Mouse (Mus musculus): Measurements from ENCODE around the gene Kank3. TPM values are rescaled to one million over a fixed set of nuclear protein-coding genes. Genes with fewer than 3 reads are reported as not detected.
"Not testable (repeated sequence)": the region's sequence is repeated elsewhere in the genome, so short reads cannot be mapped to it uniquely, and the experiment has no call there.

Kank3 gene
- total RNA-seq, 1 experiment from 2014 or later = 10.3 TPM

DNA sequence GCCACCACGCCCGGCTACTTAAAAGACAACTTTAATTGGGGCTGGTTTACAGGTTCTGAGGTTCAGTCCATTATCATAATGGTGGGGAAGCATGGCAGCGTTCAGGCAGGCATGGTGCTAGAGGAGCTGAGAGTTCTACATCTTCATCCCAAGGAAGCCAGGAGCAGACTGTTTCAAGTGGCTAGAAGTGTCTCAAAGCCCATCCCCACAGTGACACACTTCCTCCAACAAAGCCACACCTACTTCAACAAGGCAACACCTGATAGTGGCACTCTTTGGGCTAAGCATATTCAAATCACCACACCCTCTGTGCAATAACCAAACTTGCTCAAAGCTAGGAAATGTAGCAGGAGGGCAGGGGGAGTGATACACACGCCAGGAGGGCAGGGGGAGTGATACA is 6.1 kb upstream of the Kank3 start:
- ATAC-seq (replicated peaks; ENCODE audit: insufficient number of reproducible peaks, low FRiP score, low TSS enrichment, poor library complexity, severe bottlenecking) = no peak

GRCm38 (mm10) chr17:33804745-33805144 is 5.6 kb upstream of the Kank3 start:
- no peak for ATAC-seq (replicated peaks; ENCODE audit: insufficient number of reproducible peaks, low FRiP score, low TSS enrichment, poor library complexity, severe bottlenecking)

DNA sequence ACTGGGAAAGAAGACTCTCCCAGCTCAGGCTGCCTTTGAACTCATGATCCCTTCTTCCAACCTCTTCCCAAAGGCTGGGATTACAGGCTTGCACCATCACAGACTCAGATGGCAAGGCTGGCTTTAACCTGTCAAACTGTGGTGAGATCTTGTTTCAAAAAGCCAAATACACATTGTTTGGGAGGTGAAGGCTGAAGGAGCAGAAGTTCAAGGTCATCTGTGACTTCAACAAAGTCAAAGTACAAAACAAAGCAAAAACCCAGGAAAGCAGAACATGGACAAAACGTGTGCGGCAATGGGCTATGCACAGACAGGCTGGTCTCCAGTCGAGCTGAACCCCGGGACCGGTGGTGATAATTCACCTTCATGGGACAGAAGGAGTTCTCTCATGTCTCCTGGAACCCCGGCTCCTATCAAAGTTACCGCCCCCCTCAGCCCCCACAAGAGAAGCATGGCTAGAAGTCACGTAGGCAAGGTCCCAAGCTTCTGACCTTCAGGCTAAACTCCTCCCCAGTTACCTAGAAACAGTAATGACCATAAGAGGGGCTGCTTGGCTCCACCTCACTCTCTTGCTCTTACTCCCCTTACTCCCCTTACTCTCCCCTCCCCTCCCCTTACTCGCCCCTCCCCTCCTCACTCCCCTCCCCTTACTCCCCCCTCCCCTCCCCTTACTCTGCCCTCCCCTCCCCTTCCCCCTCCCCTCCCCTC is 3.0 kb upstream of the Kank3 start:
- ATAC-seq (replicated peaks; ENCODE audit: insufficient number of reproducible peaks, low FRiP score, low TSS enrichment, poor library complexity, severe bottlenecking) = no peak

DNA sequence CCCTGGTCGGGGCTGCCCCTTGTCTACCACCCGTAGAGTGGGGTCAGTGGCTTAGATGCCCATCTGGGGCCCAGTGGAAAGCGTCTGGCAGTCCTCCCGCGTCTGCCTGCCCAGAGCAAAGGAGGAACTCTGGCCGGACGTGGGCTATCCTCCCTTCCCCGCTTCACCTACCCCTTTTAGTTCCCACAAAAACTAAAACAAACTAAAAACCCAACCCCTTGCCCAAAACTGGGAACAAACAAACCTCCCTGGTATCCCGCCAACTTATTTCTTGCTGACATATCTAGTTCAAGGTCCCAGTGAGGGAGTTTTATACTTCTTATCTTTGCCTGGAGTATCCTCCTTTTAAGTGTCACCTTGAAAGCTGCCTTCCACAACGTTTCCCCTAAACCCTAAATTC is 2.1 kb upstream of the Kank3 start:
- no peak for ATAC-seq (replicated peaks; ENCODE audit: insufficient number of reproducible peaks, low FRiP score, low TSS enrichment, poor library complexity, severe bottlenecking)

GRCm38 (mm10) chr17:33811142-33811516 is 810 bp downstream of the Kank3 start:
- no peak for ATAC-seq (replicated peaks; ENCODE audit: insufficient number of reproducible peaks, low FRiP score, low TSS enrichment, poor library complexity, severe bottlenecking)

GRCm38 (mm10) chr17:33812475-33812874 is 2.2 kb downstream of the Kank3 start:
- ATAC-seq (replicated peaks; ENCODE audit: insufficient number of reproducible peaks, low FRiP score, low TSS enrichment, poor library complexity, severe bottlenecking) = no peak

DNA sequence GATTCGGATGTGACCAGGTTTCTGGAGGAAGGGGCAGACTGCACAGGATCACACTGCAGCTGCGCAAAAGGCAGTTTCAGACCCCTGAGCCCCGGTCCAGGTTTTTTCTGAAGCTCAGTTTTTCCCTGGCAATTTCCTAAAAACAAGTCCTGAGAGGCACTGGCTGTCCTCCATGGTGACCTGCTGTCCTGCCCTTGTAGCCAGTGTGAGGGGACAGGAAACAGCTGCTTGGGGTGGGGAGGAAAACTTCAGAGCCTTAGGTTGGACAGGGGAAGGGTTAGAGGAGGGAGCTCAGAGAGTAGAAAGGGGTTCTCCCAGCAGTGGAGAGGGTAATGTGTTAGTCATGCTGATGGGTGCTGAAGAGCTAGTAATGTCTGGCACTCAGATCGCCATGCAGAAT is 2.7 kb downstream of the Kank3 start:
- no peak for ATAC-seq (replicated peaks; ENCODE audit: insufficient number of reproducible peaks, low FRiP score, low TSS enrichment, poor library complexity, severe bottlenecking)

DNA sequence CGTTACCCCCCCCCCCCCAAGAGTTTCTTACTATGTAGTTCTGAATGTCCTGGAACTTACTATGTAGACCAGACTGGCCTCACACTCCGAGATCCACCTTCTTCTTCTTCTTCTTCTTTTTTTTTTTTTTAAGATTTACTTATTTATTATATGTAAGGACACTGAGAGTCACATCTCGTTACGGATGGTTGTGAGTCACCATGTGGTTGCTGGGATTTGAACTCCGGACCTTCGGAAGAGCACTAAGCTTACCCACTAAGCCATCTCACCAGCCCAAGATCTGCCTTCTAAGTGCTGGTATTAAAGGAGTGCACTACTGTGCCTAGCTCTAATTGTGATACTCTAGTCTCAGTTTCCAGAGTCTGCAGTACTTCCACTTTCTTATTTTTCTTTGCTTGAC is 5.1 kb downstream of the Kank3 start:
- ATAC-seq (replicated peaks; ENCODE audit: insufficient number of reproducible peaks, low FRiP score, low TSS enrichment, poor library complexity, severe bottlenecking) = no peak

- ATAC-seq (replicated peaks; ENCODE audit: insufficient number of reproducible peaks, low FRiP score, low TSS enrichment, poor library complexity, severe bottlenecking) = no peak
Observed at GRCm38 (mm10) chr17:33816612-33817011, 6.3 kb downstream of the Kank3 start.

GRCm38 (mm10) chr17:33817184-33817968 is 7.1 kb downstream of the Kank3 start:
- ATAC-seq (replicated peaks; ENCODE audit: insufficient number of reproducible peaks, low FRiP score, low TSS enrichment, poor library complexity, severe bottlenecking) = peak; percentile 72

GRCm38 (mm10) chr17:33817969-33818643 is 7.8 kb downstream of the Kank3 start:
- peak; percentile 7; the same call in 1 of the 2 replicates for ATAC-seq (replicated peaks; ENCODE audit: insufficient number of reproducible peaks, low FRiP score, low TSS enrichment, poor library complexity, severe bottlenecking)

DNA sequence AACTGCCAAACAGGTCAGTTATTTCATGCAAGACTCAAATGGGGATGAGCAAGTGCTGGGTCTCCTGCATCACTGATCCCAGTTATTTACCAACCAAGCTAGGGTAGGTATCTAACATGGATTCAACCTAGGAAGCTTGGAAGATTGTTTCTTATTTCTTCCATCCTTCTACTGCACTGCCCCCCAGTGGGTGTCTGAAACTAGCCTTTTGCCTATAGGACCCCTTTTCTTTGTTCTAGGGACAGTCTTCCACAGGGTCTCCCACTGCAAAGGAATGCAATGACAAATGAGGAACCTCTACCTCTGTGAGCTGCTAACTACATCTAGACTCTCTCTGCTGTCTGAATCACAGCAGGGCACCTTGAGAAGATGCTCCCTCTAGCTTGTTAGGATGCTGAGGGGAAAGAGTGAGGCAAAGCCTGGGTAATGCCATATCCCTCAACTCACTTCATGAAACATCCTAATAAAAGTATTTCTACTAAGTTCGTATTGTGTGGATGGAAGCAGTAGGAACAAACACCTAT is 12.2 kb downstream of the Kank3 start:
- no peak for ATAC-seq (replicated peaks; ENCODE audit: insufficient number of reproducible peaks, low FRiP score, low TSS enrichment, poor library complexity, severe bottlenecking)

- ATAC-seq (replicated peaks; ENCODE audit: insufficient number of reproducible peaks, low FRiP score, low TSS enrichment, poor library complexity, severe bottlenecking) = not testable (repeated sequence)
Observed at GRCm38 (mm10) chr17:33823171-33823570, 12.9 kb downstream of the Kank3 start.

- peak; percentile 95 for ATAC-seq (replicated peaks; ENCODE audit: insufficient number of reproducible peaks, low FRiP score, low TSS enrichment, poor library complexity, severe bottlenecking)
Observed at GRCm38 (mm10) chr17:33824084-33824996, 14.0 kb downstream of the Kank3 start, which contains the start of the genes Rps28 and Ndufa7. TSS of gene Rps28 (minus strand) at chr17:33824562. TSS of gene Ndufa7 (plus strand) at chr17:33824572.

DNA sequence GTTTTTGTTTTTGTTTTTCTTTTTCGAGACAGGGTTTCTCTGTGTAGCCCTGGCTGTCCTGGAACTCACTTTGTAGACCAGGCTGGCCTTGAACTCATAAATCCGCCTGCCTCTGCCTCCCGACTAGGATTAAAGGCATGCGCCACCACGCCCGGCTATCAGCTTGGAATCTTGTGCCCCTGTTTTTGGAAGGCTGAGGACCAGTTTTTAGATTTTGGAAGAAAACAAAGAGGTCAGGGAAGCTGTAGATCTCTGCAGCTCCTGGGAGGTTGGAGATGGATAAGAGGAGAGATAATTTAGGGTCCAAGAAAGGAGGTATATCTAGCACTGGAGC is 14.6 kb downstream of the Kank3 start:
- not testable (repeated sequence) for ATAC-seq (replicated peaks; ENCODE audit: insufficient number of reproducible peaks, low FRiP score, low TSS enrichment, poor library complexity, severe bottlenecking)

DNA sequence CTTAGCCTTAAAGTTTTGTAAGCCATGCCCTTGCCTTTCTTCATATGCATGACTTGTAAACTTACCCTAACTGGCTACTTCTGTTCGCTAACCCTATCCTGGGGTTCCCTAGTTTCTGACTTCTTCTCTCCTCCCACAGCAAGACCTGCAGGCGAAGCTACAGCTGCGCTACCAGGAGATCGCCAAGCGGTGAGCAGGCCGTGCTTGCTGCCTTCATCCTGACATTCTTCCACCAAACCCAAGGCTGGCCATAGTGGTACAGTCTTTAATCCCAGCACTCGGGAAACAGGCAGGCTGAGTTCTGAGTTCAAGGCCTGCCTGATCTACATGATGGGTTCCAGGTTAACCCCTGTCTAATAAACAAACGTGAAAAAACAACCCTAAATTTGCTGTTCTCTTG is 15.1 kb downstream of the Kank3 start:
- no peak for ATAC-seq (replicated peaks; ENCODE audit: insufficient number of reproducible peaks, low FRiP score, low TSS enrichment, poor library complexity, severe bottlenecking)

DNA sequence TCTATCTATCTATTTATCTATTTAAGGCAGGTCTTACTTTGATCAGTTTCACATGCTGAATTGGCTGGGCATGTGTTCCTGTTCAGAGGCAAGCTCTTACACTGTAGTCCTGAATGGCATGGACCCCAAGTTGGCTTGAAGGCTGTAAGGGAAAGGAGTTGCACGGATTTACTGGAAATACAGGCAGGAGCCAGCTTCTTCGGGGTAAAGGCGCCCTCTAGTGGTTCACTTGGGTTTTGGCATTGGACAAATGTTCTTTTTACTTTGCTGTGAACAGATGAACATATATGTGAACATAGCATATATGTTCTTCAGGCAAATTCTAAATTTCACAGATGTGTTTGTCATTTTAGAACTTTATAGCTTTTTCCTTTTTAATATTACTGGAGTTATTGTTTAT is 16.5 kb downstream of the Kank3 start:
- ATAC-seq (replicated peaks; ENCODE audit: insufficient number of reproducible peaks, low FRiP score, low TSS enrichment, poor library complexity, severe bottlenecking) = no peak

- ATAC-seq (replicated peaks; ENCODE audit: insufficient number of reproducible peaks, low FRiP score, low TSS enrichment, poor library complexity, severe bottlenecking) = no peak
Observed at GRCm38 (mm10) chr17:33828892-33829291, 18.6 kb downstream of the Kank3 start.

All from monocyte, adult 5-6 weeks (primary cell).